Mouse (Mus musculus): ENCODE results near the gene Clgn. TPM values are rescaled to one million over a fixed set of nuclear protein-coding genes. Genes with fewer than 3 reads are reported as not detected.
A peak's percentile ranks its signal among the peaks of the same experiment; 100 is the strongest.

Gene Clgn
- 0.03 and 0.06 TPM in 2 replicates for polyA plus RNA-seq (2012; rRNA removed)

DNA sequence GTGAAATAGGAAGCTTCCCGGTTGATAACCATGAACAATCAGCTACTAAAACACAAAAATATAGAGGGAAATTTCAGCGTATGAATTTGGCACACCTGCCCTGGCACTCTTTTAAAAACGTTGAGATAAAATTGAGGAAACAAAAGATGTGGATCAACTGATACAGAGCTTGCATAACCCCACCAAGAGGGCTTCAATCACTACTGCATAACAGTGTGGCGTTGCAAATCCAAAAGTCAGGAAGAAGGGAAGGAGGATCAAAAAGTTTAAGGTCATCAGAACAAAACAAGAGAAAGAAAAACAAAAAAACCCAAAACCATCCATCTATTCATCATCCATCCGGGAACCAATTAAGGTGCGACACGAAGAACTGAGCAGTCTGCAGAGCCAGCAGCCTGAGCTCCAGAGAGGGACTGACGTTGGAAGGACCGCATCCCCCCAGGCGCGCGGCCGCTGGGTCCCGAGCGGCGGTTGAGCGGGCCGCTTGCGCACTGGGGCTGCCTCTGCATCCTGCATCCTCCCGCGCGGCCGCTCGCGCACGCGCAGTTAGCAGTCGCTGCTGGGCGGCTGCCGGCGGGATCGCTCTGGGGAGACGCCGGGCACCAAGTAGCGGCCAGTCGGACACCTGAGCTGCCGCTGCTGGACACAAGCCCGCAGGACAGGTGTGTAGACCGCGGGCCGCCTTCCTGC is at the start of gene Clgn:
Gene Clgn, plus strand, starts transcription at position 552 of the 690 bp plus-strand sequence.
- Histone ChIP-seq H3K36me3 (ENCODE audit: control insufficient read depth, insufficient read depth, low read length) (no peaks in the 10 kb centered on the region), H3K27me3 (replicated peaks; ENCODE audit: control insufficient read depth, insufficient read depth, low read length) (peaks cover 1% of the 10 kb centered on the region), H3K4me3 (ENCODE audit: insufficient read depth, low read depth, low read length) (no peak within 1 kb of the TSS), H3K4me1 (ENCODE audit: control insufficient read depth, insufficient read depth, low read length) (no peaks in the 10 kb centered on the region), H3K27ac (ENCODE audit: insufficient read depth, low read depth, low read length) (no peak within 1 kb of the TSS)
- TF ChIP-seq POLR2A (IDR thresholded peaks at IDR 0.05; ENCODE audit: low read depth, low read length) (no peak), CTCF (conservative IDR thresholded peaks at IDR 0.05; ENCODE audit: insufficient read depth, insufficient read length, low read depth, low read length) (no peak)
- DNase-seq = peak; percentile 22
- 4% methylated on average over 41 of the region's 41 CpGs for WGBS

DNA sequence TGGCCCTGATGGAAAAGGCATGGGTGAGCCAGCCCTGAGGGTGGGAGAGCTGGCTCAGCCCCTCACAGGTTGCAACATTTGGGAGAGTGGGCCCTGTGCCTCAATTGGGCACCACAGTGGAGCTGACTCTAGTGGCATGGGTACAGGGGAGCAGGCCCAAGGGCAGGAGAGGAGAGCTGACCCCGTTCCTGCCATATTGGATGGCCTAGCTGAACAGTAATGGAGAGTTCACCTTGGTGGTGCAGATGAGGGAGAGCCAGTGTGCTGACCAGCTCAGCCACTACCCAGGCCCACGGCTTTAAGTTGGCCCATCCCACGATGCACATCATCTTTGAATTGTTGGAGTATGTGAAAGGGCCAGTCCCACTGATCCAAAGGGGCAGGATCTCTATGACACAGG is 47.6 kb upstream of the Clgn start:
- DNase-seq = no peak
- no peak for TF ChIP-seq CTCF (conservative IDR thresholded peaks at IDR 0.05; ENCODE audit: insufficient read depth, insufficient read length, low read depth, low read length)
- TF ChIP-seq POLR2A (IDR thresholded peaks at IDR 0.05; ENCODE audit: low read depth, low read length) = no peak
- 83% methylated on average over 3 of the region's 3 CpGs for WGBS

DNA sequence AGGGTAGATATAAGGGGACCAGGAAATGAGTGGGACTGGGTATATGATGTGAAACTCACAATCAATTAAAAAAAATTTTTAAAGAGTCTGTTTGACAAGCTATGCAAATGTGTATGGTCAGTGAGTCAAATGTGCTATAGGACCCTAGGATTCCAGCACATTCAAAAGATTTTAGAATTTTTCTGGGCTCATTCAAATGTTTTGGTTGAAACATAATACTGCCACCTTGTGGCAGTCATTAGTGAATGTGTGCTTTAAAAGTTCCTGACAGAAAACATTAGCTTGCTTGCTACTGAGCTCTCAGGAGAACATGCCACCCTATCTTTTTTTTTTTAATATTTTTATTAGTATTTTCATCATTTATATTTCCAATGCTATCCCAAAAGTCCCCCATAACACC is 47.0 kb upstream of the Clgn start:
- DNase-seq = peak; percentile 31
- TF ChIP-seq CTCF (conservative IDR thresholded peaks at IDR 0.05; ENCODE audit: insufficient read depth, insufficient read length, low read depth, low read length) = peak; percentile 21; the same call in 1 of the 2 replicates
- TF ChIP-seq POLR2A (IDR thresholded peaks at IDR 0.05; ENCODE audit: low read depth, low read length) = no peak
- Histone ChIP-seq H3K4me1 (ENCODE audit: control insufficient read depth, insufficient read depth, low read length) (no peaks in the 10 kb centered on the region), H3K27me3 (replicated peaks; ENCODE audit: control insufficient read depth, insufficient read depth, low read length) (no peaks in the 10 kb centered on the region; the same call in 1 of the 2 replicates), H3K4me3 (ENCODE audit: insufficient read depth, low read depth, low read length) (no peak overlapping the region), H3K36me3 (ENCODE audit: control insufficient read depth, insufficient read depth, low read length) (no peaks in the 10 kb centered on the region), H3K27ac (ENCODE audit: insufficient read depth, low read depth, low read length) (no peak overlapping the region)

More for the DNA sequence above, 47.6 kb upstream of the Clgn start:
- H3K4me3 ChIP-seq (ENCODE audit: insufficient read depth, low read depth, low read length) = no peak overlapping the region
- no peaks in the 10 kb centered on the region for H3K27me3 ChIP-seq (replicated peaks; ENCODE audit: control insufficient read depth, insufficient read depth, low read length)
- no peaks in the 10 kb centered on the region for H3K36me3 ChIP-seq (ENCODE audit: control insufficient read depth, insufficient read depth, low read length)
- H3K4me1 ChIP-seq (ENCODE audit: control insufficient read depth, insufficient read depth, low read length) = no peaks in the 10 kb centered on the region
- no peak overlapping the region for H3K27ac ChIP-seq (ENCODE audit: insufficient read depth, low read depth, low read length)

DNA sequence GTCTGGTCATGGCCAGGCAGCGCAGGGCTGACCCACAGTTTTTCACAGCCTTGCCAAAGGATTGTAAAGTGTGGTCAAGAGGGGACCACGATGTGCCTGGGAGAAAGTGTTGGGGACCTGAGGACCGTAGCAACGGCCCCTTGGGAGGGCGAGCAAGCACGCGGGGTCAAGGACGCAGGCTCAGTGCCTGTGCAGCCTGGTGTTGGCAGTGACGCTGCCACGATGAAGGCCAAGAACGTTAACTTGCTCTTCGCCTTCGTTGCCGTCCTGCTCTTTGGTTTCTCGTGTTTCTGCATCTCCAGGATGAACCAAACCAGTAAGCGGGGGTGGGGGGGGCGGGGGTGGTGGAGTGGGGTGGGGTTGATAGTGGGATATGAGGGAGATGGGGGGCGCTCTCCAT is 41.4 kb upstream of the Clgn start, which contains the start of gene Mgat4d:
Gene Mgat4d, plus strand, starts transcription at position 209 of the 400 bp plus-strand sequence.
- no peak for DNase-seq
- Histone ChIP-seq H3K4me3 (ENCODE audit: insufficient read depth, low read depth, low read length) (no peak within 1 kb of the TSS), H3K4me1 (ENCODE audit: control insufficient read depth, insufficient read depth, low read length) (no peaks in the 10 kb centered on the region), H3K27ac (ENCODE audit: insufficient read depth, low read depth, low read length) (no peak within 1 kb of the TSS), H3K27me3 (replicated peaks; ENCODE audit: control insufficient read depth, insufficient read depth, low read length) (no peaks in the 10 kb centered on the region; the same call in 1 of the 2 replicates), H3K36me3 (ENCODE audit: control insufficient read depth, insufficient read depth, low read length) (no peaks in the 10 kb centered on the region)
- WGBS = 78% methylated on average over 18 of the region's 18 CpGs
- TF ChIP-seq CTCF (conservative IDR thresholded peaks at IDR 0.05; ENCODE audit: insufficient read depth, insufficient read length, low read depth, low read length) = no peak
- TF ChIP-seq POLR2A (IDR thresholded peaks at IDR 0.05; ENCODE audit: low read depth, low read length) = no peak

DNA sequence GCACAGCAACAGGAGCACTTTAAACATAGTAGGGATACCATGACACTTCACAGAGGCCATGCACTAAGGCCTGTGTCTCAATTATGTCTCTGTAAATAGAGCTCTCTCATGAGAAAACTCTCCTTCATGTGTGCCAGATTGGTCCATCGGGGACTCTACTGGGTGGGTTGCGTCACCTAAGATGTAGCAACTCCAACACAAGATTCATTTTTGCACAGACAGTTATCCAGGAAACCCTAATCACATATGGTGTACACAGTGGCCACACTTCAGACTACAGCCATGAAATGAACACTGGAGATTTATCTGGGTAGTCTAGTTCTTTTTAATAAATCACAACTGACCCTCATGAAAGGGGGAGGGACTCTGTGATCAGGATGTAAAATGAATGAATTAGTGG is 38.4 kb upstream of the Clgn start:
- no peaks in the 10 kb centered on the region for H3K36me3 ChIP-seq (ENCODE audit: control insufficient read depth, insufficient read depth, low read length)
- H3K4me1 ChIP-seq (ENCODE audit: control insufficient read depth, insufficient read depth, low read length) = no peaks in the 10 kb centered on the region
- TF ChIP-seq POLR2A (IDR thresholded peaks at IDR 0.05; ENCODE audit: low read depth, low read length) (no peak), CTCF (conservative IDR thresholded peaks at IDR 0.05; ENCODE audit: insufficient read depth, insufficient read length, low read depth, low read length) (no peak)
- no peaks in the 10 kb centered on the region; the same call in 1 of the 2 replicates for H3K27me3 ChIP-seq (replicated peaks; ENCODE audit: control insufficient read depth, insufficient read depth, low read length)
- no peak for DNase-seq
- H3K4me3 ChIP-seq (ENCODE audit: insufficient read depth, low read depth, low read length) = no peak overlapping the region
- 90% methylated on average over 2 of the region's 2 CpGs for WGBS
- no peak overlapping the region for H3K27ac ChIP-seq (ENCODE audit: insufficient read depth, low read depth, low read length)

DNA sequence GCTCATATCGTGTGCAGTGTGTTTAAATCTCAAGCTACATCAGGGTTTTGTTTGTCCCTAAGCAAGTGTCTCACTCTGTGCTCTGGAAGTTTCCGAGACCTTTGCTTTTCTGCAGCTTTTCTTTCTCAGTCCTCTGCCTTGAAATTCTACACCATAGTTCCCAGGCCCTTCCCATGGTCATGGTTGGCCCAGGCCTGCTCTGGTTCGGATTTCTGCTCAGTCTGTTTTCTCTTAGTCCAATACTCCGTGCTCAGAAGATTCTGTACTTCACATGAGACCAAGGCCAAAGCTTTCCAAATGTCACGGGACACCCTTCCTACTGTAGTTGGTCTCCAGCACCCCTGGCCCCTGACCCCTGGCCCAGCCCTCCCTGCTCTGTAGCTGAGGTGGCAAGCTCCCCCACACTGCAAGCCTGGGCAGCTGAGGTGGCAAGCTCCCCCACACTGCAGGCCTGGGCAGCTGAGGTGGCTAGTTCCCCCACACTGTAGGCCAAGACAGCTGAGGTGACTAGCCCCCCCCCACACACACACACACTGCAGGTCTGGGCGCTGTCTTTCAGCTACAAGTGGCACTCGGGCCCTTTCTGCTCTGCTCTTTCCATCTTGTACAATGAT is 26.4 kb upstream of the Clgn start:
- TF ChIP-seq POLR2A (IDR thresholded peaks at IDR 0.05; ENCODE audit: low read depth, low read length) (no peak), CTCF (conservative IDR thresholded peaks at IDR 0.05; ENCODE audit: insufficient read depth, insufficient read length, low read depth, low read length) (no peak)
- H3K36me3 ChIP-seq (ENCODE audit: control insufficient read depth, insufficient read depth, low read length) = no peaks in the 10 kb centered on the region
- no peaks in the 10 kb centered on the region for H3K4me1 ChIP-seq (ENCODE audit: control insufficient read depth, insufficient read depth, low read length)
- DNase-seq = no peak
- WGBS = 61% methylated on average over 7 of the region's 7 CpGs
- no peak overlapping the region for H3K27ac ChIP-seq (ENCODE audit: insufficient read depth, low read depth, low read length)
- H3K27me3 ChIP-seq (replicated peaks; ENCODE audit: control insufficient read depth, insufficient read depth, low read length) = no peaks in the 10 kb centered on the region; the same call in 1 of the 2 replicates
- no peak overlapping the region for H3K4me3 ChIP-seq (ENCODE audit: insufficient read depth, low read depth, low read length)

DNA sequence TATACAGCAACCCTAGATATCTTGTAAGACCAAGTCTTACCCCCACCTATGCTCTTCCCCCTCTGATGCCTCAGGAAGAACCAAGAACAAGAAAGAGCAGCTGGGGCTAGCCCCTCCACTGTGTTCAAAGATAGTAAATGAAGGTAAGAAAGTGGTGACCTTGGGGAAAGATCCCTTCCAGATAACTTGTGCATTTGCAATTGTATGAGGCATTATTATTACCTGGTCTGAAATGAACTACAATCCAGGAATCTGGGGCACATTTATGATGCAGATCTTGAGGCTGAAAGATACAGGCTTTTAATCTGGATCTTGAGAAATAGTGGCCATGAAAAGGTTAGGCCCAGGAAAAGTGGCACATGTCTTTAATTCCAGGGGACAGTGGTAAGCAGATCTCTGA is 12.4 kb upstream of the Clgn start:
- no peak overlapping the region for H3K4me3 ChIP-seq (ENCODE audit: insufficient read depth, low read depth, low read length)
- H3K27me3 ChIP-seq (replicated peaks; ENCODE audit: control insufficient read depth, insufficient read depth, low read length) = no peaks in the 10 kb centered on the region
- no peak for DNase-seq
- no peak overlapping the region for H3K27ac ChIP-seq (ENCODE audit: insufficient read depth, low read depth, low read length)
- TF ChIP-seq CTCF (conservative IDR thresholded peaks at IDR 0.05; ENCODE audit: insufficient read depth, insufficient read length, low read depth, low read length) (no peak), POLR2A (IDR thresholded peaks at IDR 0.05; ENCODE audit: low read depth, low read length) (no peak)
- no peaks in the 10 kb centered on the region for H3K36me3 ChIP-seq (ENCODE audit: control insufficient read depth, insufficient read depth, low read length)
- H3K4me1 ChIP-seq (ENCODE audit: control insufficient read depth, insufficient read depth, low read length) = no peaks in the 10 kb centered on the region

Measured in kidney, adult 2 months (tissue).